Mouse (Mus musculus): ENCODE results near the gene Slc36a2. TPM values are rescaled to one million over a fixed set of nuclear protein-coding genes. Genes with fewer than 3 reads are reported as not detected.

Gene Slc36a2
- polyA plus RNA-seq, 1 experiment from 2014 or later = not detected

DNA sequence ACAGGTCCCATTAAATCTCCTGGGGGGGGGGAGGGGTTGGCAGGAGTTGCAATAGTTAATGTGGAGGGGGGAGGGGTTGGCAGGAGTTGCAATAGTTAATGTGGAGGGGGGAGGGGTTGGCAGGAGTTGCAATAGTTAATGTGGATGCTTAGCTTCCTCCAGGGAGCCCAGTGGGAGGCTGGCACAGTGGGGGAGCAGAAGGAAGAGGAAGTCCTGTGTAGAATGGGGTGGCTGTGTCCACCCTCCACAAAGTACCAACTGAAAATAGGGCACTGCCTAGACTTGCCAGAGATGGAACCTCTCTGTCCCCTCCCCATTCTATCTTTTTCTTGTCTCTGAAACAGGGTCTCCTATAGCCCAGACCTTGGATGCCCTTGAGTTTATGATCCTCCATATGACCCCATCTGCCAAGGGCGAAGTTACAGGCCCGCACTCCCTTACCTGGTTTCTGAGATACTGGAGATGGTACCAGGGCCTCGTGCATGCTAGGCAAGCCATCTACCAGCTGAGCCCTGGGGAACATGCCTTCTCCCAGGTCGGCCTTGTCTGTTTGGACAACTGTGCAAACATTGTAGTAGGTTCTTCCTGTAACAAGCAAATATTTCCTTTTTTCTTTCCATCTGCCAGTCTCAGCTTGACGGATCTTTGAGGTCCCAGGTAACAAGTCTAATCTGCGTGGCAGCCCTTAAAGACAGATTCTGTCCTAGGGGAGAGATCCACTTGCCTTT lies 24.9 kb upstream of the Slc36a2 start:
- Histone ChIP-seq H3K36me3 (ENCODE audit: control insufficient read depth, insufficient read depth) (no peaks in the 10 kb centered on the region; the same call in 1 of the 2 replicates), H3K27me3 (replicated peaks; ENCODE audit: control insufficient read depth, insufficient read depth, low read length) (no peaks in the 10 kb centered on the region), H3K9me3 (ENCODE audit: control insufficient read depth) (no peaks in the 10 kb centered on the region), H3K4me1 (replicated peaks; ENCODE audit: control insufficient read depth, insufficient read depth, low read length) (0 out of 2 replicates have a peak, but pooled peaks cover 8% of the 10 kb centered on the region), H3K4me2 (replicated peaks; ENCODE audit: low read depth) (no peak overlapping the region), H3K27ac (ENCODE audit: low read depth, low read length) (no peak overlapping the region), H3K9ac (ENCODE audit: low read depth, low read length) (no peak overlapping the region), H3K4me3 (ENCODE audit: low read depth, low read length) (no peak overlapping the region)
- no peak for TF ChIP-seq CTCF (IDR thresholded peaks at IDR 0.05; ENCODE audit: low read depth)
- WGBS = 49% methylated on average over 6 of the region's 6 CpGs
- no peak for ATAC-seq

DNA sequence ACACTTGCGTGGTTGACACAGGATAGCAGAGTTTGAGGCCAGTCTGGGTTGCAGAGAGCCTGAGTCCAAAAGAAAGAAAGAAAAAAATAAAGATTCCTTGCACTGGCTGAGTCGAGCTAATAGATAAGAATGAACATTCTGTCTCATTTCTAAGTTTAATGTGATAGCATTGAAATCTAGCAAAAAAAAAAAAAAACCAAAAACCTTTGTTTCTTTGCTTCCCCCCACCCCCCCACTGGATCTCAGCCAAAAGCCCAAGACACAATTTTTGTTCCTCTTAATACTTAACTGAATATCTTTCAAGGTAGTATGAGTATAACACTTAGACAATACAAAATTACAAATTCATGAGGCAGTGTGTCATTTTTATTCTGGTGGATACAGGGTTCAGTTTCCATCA lies 24.2 kb upstream of the Slc36a2 start:
- H3K9ac ChIP-seq (ENCODE audit: low read depth, low read length) = no peak overlapping the region
- no peaks in the 10 kb centered on the region for H3K9me3 ChIP-seq (ENCODE audit: control insufficient read depth)
- H3K36me3 ChIP-seq (ENCODE audit: control insufficient read depth, insufficient read depth) = no peaks in the 10 kb centered on the region; the same call in 1 of the 2 replicates
- WGBS = 43% methylated on average over 2 of the region's 2 CpGs
- no peak overlapping the region for H3K4me2 ChIP-seq (replicated peaks; ENCODE audit: low read depth)
- no peak for TF ChIP-seq CTCF (IDR thresholded peaks at IDR 0.05; ENCODE audit: low read depth)
- ATAC-seq = no peak
- no peaks in the 10 kb centered on the region for H3K27me3 ChIP-seq (replicated peaks; ENCODE audit: control insufficient read depth, insufficient read depth, low read length)
- H3K27ac ChIP-seq (ENCODE audit: low read depth, low read length) = no peak overlapping the region
- no peak overlapping the region for H3K4me3 ChIP-seq (ENCODE audit: low read depth, low read length)
- 0 out of 2 replicates have a peak, but pooled peaks cover 7% of the 10 kb centered on the region for H3K4me1 ChIP-seq (replicated peaks; ENCODE audit: control insufficient read depth, insufficient read depth, low read length)

DNA sequence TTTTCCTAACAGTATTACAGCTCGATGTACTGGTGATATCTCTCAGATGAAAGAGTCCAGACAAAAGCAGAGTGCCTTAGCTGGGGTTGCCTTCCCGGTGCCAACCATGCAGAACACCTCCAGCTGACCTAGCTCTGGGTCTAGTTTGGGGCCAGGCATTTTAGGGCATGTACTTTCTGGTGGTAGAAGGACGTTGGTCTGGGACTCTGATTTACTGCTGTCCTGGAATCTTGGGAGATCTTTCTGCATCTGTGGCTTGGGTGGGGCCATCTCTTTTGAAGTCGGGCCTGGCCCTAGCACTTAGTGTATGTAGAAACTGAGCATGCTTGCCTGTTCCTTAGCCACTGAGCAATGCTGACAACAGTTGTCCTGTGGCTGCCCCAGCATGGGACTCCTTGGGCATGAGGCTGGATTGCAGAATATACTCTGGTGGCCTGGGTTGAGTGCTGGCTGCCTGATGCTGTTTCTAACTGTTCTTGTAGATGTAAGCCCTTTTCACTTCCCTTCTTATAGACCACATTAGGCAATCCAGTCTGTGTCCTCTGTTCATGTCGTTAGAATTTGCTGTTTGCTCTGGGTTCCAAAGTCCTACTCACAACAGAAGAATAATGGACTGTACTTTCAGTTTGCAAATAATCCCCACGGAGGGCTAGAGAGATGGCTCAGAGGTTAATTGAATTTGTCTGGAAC lies 23.3 kb upstream of the Slc36a2 start:
- Histone ChIP-seq H3K36me3 (ENCODE audit: control insufficient read depth, insufficient read depth) (no peaks in the 10 kb centered on the region; the same call in 1 of the 2 replicates), H3K4me1 (replicated peaks; ENCODE audit: control insufficient read depth, insufficient read depth, low read length) (0 out of 2 replicates have a peak, but pooled peaks cover 6% of the 10 kb centered on the region), H3K4me3 (ENCODE audit: low read depth, low read length) (no peak overlapping the region), H3K9ac (ENCODE audit: low read depth, low read length) (no peak overlapping the region), H3K4me2 (replicated peaks; ENCODE audit: low read depth) (peak overlapping the region; percentile 40; the same call in 1 of the 2 replicates), H3K27ac (ENCODE audit: low read depth, low read length) (peak overlapping the region; percentile 22), H3K27me3 (replicated peaks; ENCODE audit: control insufficient read depth, insufficient read depth, low read length) (no peaks in the 10 kb centered on the region), H3K9me3 (ENCODE audit: control insufficient read depth) (no peaks in the 10 kb centered on the region)
- ATAC-seq = peak; percentile 45
- no peak for TF ChIP-seq CTCF (IDR thresholded peaks at IDR 0.05; ENCODE audit: low read depth)
- WGBS = 29% methylated on average over 6 of the region's 6 CpGs

DNA sequence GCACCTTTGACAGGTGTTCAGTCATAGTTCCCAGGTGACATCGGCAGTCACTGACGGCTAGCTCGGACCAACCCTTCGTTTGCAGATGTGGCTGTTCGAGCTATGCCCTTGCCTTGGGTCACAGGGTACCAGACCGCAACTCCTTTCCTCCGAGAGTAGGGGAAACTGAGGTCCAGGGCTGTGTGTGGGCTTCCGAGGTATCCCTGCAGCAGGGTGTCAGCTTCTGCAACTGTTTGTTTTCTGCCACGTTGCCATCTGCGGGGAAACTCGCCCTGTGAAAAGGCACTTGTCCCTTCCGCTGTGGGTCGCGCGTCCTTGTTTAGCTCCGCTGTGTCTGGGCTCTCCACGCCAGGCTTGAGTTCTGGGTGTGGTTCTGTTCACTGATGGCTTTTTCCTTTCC lies 19.7 kb upstream of the Slc36a2 start:
- Histone ChIP-seq H3K4me2 (replicated peaks; ENCODE audit: low read depth) (peak overlapping the region; percentile 91), H3K27ac (ENCODE audit: low read depth, low read length) (no peak overlapping the region), H3K4me3 (ENCODE audit: low read depth, low read length) (peak overlapping the region; percentile 72), H3K27me3 (replicated peaks; ENCODE audit: control insufficient read depth, insufficient read depth, low read length) (no peaks in the 10 kb centered on the region), H3K36me3 (ENCODE audit: control insufficient read depth, insufficient read depth) (no peaks in the 10 kb centered on the region), H3K9me3 (ENCODE audit: control insufficient read depth) (no peaks in the 10 kb centered on the region), H3K9ac (ENCODE audit: low read depth, low read length) (peak overlapping the region; percentile 62), H3K4me1 (replicated peaks; ENCODE audit: control insufficient read depth, insufficient read depth, low read length) (0 out of 2 replicates have a peak, but pooled peaks cover 3% of the 10 kb centered on the region)
- peak; percentile 35 for ATAC-seq
- TF ChIP-seq CTCF (IDR thresholded peaks at IDR 0.05; ENCODE audit: low read depth) = no peak
- 1% methylated on average over 17 of the region's 17 CpGs for WGBS

DNA sequence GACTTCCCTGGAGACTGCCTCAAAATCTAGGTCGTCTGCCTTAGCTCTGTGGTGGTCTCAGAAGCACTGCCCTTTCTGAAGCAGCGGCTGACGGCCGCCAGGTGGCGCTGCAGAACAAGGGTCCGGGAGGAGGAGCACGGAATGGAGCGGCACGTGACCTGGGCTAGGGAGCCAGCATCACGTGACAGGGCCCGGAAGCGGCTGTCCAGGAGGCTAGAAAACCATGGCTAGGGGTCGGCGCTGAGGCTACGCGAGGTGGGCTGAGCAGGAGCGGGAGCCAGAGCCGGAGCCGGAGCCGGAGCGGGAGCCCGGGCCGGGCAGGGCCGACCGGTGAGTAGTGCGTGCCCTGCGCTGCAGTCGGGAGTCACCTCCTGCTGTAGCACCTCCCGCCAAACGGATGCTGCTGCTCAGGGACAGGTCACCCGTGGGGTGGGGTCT lies 19.3 kb upstream of the Slc36a2 start, which contains the start of gene Slc36a1:
Slc36a1 (plus strand) TSS at position 192 of the 438 bp plus-strand sequence.
- Histone ChIP-seq H3K4me2 (replicated peaks; ENCODE audit: low read depth) (peak within 1 kb of the TSS; percentile 91), H3K27ac (ENCODE audit: low read depth, low read length) (no peak within 1 kb of the TSS)

More for the DNA sequence above, 19.3 kb upstream of the Slc36a2 start, which contains the start of gene Slc36a1:
- Histone ChIP-seq H3K27me3 (replicated peaks; ENCODE audit: control insufficient read depth, insufficient read depth, low read length) (no peaks in the 10 kb centered on the region), H3K4me1 (replicated peaks; ENCODE audit: control insufficient read depth, insufficient read depth, low read length) (0 out of 2 replicates have a peak, but pooled peaks cover 3% of the 10 kb centered on the region), H3K9ac (ENCODE audit: low read depth, low read length) (peak within 1 kb of the TSS; percentile 62), H3K9me3 (ENCODE audit: control insufficient read depth) (no peaks in the 10 kb centered on the region), H3K36me3 (ENCODE audit: control insufficient read depth, insufficient read depth) (no peaks in the 10 kb centered on the region), H3K4me3 (ENCODE audit: low read depth, low read length) (peak within 1 kb of the TSS; percentile 72)
- peak; percentile 100 for TF ChIP-seq CTCF (IDR thresholded peaks at IDR 0.05; ENCODE audit: low read depth)
- WGBS = 0% methylated on average over 20 of the region's 31 CpGs
- peak; percentile 84 for ATAC-seq
